Mouse (Mus musculus): ENCODE data around the gene Adgrg5. TPM values are rescaled to one million over a fixed set of nuclear protein-coding genes. Genes with fewer than 3 reads are reported as not detected.

Adgrg5 gene
- total RNA-seq, 2 experiments from 2014 or later = not detected

- no peak for DNase-seq (ENCODE audit: low spot score in 2 of 2)
These were observed 68.5 kb downstream of the Adgrg5 start for GRCm38 (mm10) chr8:94992010-94992409.

- peak; percentile 57 to 59 for DNase-seq (ENCODE audit: low spot score in 2 of 2)
These were observed 69.0 kb downstream of the Adgrg5 start for GRCm38 (mm10) chr8:94992534-94992933.

Other genes starting within 250 kb of the Adgrg5 start
- gene Pllp, start 227.4 kb upstream of the Adgrg5 start, total RNA-seq (2021) = 10 to 100 TPM; 26.7 to 31.3 TPM
- gene Ccl22, start 178.1 kb upstream of the Adgrg5 start, total RNA-seq (2021) = not detected
- gene Cx3cl1, start 151.7 kb upstream of the Adgrg5 start, total RNA-seq (2021) = 100 to 1,000 TPM; 569 to 570 TPM
- 1 to 10 TPM; 8.3 to 9.2 TPM for gene Ccl17, start 113.2 kb upstream of the Adgrg5 start, total RNA-seq (2021)
- gene Coq9, start 85.4 kb upstream of the Adgrg5 start, total RNA-seq (2021) = 10 to 100 TPM; 76.6 to 90.5 TPM
- gene Ciapin1, start 85.3 kb upstream of the Adgrg5 start, total RNA-seq (2021) = 10 to 100 TPM; 72.3 to 75.6 TPM
- gene Polr2c, start 66.2 kb upstream of the Adgrg5 start, total RNA-seq (2021) = 10 to 100 TPM; 74.5 to 75.7 TPM
- gene Dok4, start 47.4 kb upstream of the Adgrg5 start, total RNA-seq (2021) = 10 to 100 TPM; 18.6 to 20.9 TPM
- gene Ccdc102a, start 5.6 kb upstream of the Adgrg5 start, total RNA-seq (2021) = 1 to 10 TPM; 1.5 to 1.9 TPM
- 10 to 100 TPM; 81.2 to 81.3 TPM for gene Adgrg1, start 51.1 kb downstream of the Adgrg5 start, total RNA-seq (2021)
- under 1 TPM; 0.30 to 0.87 TPM for gene Adgrg3, start 94.0 kb downstream of the Adgrg5 start, total RNA-seq (2021)
- gene Drc7, start 131.4 kb downstream of the Adgrg5 start, total RNA-seq (2021) = under 1 TPM; 0.45 to 0.81 TPM
- gene Katnb1, start 157.5 kb downstream of the Adgrg5 start, total RNA-seq (2021) = 10 to 100 TPM; 42.1 to 50.6 TPM